Mouse (Mus musculus) large intestine, adult 2 months (tissue): Measurements from ENCODE around the gene Tedc1. TPM values are rescaled to one million over a fixed set of nuclear protein-coding genes. Genes with fewer than 3 reads are reported as not detected.

Experiments used
- DNase-seq: peaks from one replicate; pipeline ENCODE4 v3.0.0-alpha.2; 2012; ENCODE audit warnings: low read depth, low spot score
- WGBS: fragments of 180-500 bp; shearing (Covaris S2); methylation state at CpG from one replicate; pipeline ENCODE4 v1.1.7; 2018; 5-methylcytosine and 5-hydroxymethylcytosine counted together
- polyA plus RNA-seq: library from polyadenylated mRNA; depleted of rRNA; stranded (reverse); fragments of >200 nt; gene quantifications from 2 replicates; pipeline ENCODE4 v1.2.3, GENCODE M21; 2012

Tedc1 gene
- polyA plus RNA-seq, 1 experiment = 17.6 TPM

DNA sequence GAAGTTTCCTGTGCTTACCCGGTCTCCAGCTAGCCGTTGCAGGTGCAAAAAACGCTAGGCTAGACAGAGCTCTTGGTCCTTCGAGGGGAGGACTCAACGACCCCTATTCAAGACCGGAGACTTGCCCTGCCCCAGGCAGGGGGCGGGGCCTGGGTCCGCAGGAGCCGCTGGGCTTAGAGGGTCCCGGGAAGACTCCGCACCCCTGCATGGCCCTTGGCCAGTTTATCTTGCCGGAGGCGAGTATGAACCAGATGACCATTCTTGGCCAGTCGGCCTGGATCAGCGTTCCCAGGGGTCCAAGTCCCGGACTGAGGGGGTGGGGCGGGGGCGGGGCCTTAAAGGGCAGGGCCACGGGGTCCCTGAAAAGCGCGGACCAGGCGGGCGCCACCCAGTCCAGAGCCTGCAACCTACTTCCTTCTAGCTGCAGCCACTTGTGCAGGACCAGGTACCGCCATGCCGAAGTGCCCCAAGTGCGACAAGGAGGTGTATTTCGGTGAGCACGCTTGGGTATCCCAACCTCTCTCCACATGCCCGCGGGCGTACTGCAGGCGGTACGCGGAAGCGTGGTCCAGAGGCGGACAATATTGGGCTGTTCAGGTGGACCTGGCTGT is 4.5 kb upstream of the Tedc1 start:
- DNase-seq = no peak

DNA sequence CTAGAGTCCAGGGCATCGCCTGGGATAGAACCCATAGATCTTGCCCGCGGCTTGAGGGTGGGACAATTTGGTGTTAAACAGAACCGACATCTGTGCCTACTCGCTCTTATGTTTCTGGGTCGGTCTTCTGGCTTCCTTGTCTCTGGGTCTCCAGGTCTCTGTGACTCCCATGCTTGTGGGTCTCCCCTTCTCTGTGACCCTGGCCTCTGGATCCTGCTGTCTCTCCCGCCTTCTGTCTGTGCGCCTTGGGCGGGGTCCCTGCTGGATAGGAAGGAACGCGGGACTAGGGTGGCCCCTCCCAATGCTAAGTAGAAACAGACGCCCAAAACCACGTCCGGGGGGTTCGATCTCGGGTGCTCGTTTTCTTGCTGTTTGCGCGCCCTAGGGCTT is 4.0 kb upstream of the Tedc1 start:
- no peak for DNase-seq
- 6% methylated on average over 19 of the region's 19 CpGs for WGBS

More for the DNA sequence above, 4.5 kb upstream of the Tedc1 start:
- 0% methylated on average over 36 of the region's 36 CpGs for WGBS

DNA sequence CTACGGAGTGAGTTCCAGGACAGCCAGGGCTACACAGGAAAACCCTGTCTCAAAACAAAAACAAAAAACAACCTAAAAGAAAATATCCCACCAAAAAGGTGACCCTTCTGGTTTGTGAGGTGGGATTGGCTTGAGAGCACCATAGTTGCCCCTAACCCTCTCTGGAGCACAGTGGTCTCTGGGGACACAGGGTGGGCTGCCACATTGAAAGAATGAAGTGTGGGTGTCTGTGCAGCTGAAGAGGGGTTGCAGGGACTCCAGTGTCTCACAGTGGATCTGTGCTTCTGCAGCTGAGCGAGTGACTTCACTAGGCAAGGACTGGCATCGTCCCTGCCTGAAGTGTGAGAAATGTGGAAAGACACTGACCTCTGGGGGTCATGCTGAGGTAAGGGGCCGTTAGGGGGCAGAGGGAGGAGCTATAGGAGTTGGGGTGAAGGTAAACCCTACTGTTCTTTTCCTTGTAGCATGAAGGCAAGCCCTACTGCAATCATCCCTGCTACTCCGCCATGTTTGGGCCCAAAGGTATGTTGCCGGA is 3.2 kb upstream of the Tedc1 start:
- 64% methylated on average over 6 of the region's 6 CpGs for whole genome bisulfite sequencing
- no peak for DNase-seq

DNA sequence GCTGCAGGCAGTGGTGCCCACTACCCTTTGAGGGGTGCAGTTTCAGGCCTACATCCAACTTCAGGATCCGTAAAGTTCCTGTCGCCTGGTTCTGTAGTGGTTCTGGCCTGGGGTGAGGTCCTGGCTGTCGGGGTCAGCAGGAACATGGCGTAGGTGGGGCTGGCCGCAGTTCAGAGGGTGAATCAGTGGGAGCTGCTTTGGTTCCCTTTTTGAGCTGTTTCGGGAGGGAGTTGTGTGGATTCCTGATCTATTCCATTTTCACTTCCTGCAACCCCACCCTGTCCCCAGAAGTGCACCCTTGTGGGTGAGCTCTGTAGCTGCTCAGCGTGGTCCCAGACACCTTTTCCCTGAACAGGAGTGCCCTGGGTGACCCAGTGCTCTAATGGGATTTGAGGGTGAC is 2.2 kb upstream of the Tedc1 start:
- WGBS = 75% methylated on average over 7 of the region's 7 CpGs
- DNase-seq = no peak

DNA sequence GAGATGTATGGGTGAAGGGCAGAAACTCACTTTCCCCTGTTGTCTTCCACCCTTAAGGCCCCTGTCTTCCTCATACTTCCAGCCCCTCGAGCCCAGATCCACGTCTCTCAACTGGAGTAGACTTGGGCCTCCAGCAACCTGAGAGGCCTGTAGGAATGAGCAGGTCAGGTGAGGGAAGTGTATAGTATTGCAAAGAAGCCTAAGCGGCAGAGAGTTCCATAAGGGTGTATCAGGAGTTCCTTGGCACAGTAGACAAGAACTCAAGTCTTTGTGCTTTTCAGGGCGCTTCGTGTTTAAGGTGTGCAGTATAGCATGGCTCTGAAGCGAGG is 1.5 kb upstream of the Tedc1 start:
- DNase-seq = no peak
- WGBS = 33% methylated on average over 6 of the region's 6 CpGs

DNA sequence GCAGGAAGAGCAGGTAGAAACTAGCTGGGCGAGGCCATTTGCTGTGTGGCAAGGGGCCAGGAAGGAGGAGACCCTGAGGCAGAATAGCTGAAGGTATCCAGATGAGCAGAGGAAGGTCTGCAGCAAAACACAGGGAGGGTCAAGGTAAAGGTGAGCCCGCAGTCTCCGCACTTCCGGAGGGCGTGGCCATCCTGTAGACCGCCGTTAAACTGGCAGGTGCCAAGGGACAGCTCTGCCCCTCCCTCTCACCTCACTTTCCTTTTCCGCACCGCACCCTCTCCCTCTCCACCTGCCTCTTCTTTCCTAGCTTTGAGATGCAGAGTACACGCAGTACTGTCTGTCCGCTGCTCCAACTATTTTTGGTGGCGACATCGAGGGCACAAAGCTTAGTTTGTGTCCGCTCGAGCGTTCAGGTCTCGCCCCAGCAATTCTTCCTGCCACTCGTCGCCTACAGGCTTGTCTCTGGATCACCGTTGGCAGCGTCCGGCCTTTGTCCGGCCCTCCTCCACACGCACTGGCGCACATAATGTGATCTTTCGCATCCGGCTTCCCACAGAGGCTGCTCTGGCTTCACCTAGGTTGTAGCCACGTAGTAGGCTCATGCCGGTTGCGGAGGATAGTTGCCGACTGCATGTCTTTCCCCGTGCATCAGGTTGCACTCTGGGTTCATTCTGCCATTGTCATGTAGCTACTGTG is 997 bp upstream of the Tedc1 start:
- 1% methylated on average over 32 of the region's 32 CpGs for WGBS
- peak; percentile 75 for DNase-seq

DNA sequence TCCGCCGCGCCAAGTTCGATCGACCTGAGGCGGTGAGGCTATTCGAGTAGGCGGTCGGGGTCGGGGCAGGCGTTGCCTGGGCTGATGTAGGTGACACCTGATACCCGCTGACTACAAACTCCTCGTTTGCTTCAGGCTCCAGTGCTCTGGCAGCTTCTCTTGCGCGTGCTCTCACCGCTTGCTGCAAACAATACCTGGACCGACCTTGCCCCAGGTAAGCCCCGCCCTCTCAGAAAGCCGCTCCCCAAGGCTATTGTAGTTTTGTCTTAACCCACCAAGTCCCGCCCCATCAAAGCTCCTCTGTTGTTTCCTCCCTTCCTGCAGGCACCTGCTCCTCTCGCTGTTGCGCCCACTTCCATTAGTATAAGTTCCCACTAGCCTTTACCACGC is 314 bp downstream of the Tedc1 start:
- no peak for DNase-seq
- 1% methylated on average over 23 of the region's 23 CpGs for WGBS

DNA sequence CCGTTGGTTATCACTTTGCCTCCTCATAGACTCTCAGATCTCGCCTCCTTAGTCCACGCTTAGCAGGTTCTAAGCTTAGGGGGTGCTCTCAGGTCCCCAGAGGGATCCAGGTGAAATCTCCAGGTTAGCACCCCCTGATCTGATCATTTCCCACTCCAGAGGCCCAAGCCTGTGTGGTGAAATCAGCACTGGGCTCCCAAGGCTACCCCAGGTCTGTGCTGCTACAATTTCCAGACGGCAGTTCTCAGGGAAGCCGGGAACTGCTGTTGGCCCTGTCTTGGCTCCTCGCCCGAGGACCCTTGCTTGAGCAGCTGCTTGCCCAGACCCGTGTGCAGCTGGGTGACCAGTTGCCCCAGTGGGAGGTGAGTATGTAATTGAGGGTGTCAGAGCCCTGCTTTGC is 781 bp downstream of the Tedc1 start:
- no peak for DNase-seq
- 15% methylated on average over 8 of the region's 8 CpGs for WGBS

DNA sequence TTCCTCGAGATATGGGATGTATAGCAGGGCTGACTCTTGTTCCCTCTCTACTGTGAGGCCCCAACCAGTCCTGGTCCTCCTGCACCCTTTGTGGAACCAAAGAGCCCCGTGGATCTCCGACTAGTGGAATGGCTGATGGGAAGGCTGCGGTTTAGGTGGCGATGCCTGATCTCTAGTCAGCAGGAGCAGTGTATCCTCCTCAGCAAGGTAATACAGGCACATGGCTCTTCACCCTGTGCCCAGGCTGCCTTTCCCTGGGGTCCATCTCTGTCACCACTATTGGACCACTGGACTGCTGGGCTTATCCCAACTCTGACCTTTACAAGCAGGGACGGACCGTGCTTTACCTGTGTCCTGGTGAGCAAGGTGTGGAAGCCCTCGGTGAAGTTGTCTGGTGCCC is 1.3 kb downstream of the Tedc1 start:
- WGBS = 81% methylated on average over 8 of the region's 8 CpGs
- DNase-seq = no peak

DNA sequence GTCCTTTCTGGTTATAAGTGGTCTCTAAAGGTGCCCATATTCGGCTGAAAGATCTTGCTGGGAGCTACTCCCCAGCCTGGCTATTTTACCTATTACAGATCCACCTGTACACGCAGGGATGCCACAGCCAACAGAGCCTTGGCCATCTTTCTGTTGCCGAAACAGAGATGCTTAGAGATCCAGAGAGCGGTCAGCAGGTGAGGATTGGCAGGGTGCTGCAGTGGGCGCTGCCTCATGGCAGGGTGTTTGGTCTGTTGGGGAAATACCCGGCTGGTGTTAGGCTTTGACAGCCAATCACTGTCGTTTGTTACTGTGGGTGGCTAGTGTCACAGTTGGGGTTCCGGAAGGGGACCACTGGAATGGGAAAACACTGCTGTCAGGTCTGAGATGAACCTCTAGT is 1.8 kb downstream of the Tedc1 start:
- 90% methylated on average over 8 of the region's 8 CpGs for WGBS
- DNase-seq = no peak

DNA sequence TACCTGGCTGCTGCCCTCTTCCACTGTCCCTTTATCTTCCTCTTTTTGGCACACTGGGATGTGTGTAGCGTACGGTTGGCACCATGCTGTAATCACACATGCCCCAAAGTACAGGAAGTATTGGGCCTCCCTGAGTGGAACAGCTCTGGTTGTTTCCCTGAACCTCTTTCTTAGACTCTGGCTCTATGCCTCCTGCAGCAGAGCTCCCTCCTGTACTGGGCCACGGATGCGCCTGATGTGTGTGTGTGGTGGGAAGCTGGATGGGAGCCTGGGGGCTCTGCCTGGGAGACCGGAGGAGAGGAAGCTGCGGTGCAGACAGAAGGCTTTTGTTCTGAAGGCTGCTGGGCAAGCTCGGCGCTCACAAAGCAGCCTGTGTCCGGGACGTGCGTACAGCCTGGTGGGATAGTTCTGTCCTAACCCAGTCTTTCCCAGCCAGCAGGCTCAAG is 7.4 kb downstream of the Tedc1 start:
- no peak for DNase-seq
- WGBS = 90% methylated on average over 11 of the region's 11 CpGs

DNA sequence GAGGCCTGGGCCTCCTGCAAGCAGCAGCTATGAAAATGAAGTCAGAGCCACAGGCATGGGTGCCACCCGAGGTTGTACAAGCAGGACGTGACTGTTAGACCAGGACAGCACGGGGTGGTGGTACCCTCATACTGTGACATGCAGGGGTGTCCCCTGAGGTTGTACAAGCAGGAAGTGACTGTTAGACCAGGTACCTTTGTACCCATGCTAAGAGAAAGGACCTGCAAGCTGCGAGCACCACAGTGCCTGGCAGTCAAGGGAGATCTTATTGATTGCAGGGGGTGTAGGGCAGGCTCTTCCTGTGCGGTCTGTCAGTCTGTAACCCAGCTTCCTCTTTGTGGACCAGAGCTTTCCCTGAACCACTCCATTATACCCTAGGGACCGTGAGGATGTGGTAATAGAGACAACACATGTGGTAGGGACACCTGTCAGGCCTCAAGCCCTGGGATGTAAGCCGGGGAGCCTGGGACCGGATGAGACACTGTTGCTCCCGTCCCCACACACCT is 11.9 kb downstream of the Tedc1 start:
- WGBS = 64% methylated on average over 9 of the region's 9 CpGs
- DNase-seq = no peak

DNA sequence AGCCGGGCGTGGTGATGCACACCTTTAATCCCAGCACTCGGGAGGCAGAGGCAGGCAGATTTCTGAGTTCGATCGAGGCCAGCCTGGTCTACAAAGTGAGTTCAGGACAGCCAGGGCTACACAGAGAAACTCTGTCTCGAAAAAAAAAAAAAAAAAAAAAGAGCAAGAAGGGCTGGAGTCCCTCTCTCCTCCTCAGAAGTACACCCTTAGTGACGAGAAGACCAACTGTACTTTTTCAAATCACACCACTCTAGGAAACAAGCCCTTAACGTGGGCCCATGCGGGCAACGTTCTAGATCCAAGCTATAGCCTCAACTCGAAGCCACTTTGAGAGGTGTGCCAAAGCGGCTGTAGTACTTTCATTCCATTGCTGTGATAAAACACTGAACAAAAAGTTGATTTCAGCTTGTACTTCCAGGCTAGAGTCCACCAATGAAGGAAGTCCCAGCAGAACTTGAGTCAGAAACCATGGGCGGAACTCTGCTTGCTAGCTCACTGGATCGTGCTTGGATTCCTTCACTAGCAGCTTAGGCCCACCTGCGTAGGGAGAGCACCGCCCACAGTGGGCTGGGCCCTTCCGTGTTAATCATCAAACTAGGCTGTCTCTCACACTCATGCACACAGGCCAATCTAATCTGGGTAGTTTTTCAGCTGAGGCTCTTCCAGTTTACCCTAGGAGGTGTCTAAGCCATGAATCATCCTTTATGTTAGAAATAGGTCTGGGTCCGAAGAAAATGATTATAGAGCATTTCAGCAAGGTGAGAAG is 20.9 kb downstream of the Tedc1 start:
- DNase-seq = no peak
- WGBS = 78% methylated on average over 18 of the region's 18 CpGs

DNA sequence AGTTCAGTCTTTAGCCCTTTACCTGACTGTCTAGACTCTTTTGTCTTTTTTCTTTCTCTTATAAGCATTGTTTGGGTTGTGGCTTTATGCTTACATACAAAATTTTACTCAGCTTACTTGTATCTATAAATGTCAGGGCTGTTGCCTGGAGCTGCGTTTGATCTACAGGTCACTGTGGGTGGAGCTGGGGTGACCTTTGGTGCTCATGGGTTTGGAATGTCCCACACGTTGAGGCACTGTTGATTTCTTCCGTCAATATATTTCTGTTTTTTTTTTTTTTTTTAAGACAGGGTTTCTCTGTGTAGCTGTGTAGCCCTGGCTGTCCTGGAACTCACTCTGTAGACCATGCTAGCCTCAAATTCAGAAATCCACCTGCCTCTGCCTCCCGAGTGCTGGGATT is 24.8 kb downstream of the Tedc1 start:
- 35% methylated on average over 4 of the region's 4 CpGs for WGBS
- DNase-seq = no peak

DNA sequence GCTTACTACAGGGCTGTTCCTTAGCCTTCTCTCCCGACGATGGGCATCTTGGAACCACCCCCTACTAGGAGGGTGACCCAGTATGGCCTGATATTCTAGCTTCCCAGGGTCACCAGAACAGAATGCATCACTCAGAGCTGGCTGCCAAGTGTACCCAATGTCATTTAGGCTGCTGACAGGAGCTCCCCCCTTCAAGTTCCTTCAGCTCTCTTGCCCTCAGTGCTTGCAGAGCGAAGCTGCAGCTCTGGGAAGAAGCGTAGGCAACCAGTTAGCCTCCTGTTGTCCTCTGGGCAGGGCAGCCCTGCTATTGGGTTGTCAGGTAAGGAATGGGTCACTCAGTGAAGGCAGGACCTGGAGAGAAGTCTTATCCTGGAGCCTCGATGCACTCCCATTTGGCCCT is 28.7 kb downstream of the Tedc1 start:
- WGBS = 64% methylated on average over 5 of the region's 5 CpGs
- DNase-seq = no peak

DNA sequence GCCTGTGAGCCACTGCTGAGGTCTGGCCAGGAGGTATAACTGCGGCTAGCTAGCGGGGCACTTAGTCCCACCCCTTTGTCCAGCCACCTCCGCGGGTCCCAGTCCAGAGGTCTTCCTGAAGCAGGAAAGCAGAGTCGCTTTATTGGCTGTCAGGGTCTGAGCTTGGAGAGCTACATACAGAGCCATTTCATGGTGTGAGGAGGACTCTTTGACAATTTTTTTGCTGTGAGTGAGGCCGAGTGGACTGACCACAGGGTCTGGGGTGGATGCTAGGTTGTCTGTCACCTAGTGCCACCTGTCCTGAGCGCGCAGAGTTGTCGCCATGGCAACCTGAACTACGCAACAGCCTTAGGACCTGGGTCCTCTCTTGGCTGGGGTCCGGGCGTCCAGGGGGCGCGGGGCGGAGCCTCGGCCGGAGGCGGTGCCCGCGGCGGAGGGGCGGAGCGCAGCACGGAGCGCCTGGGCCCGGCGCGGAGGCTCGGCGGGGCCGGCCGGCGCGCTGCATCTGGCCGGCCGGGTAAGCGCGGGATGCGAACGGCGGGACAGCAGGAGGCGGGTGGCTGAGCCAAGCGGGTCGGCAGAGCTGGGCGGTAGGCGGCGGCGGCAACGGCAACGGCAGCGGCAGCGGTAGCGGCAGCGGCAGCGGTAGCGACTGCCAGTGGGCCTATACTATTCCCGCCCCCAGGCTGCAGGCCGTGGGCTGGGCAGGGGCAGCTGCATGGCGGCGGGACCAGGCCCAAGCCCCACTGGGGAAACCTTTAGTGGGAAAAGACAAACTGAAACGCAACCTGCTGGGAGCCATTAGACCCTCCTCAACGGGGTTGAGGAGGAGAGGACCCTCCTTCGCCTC is 29.4 kb downstream of the Tedc1 start, which contains the start of gene Tmem121:
Tmem121 (plus strand) TSS at position 489 of the 850 bp plus-strand sequence.
- WGBS = 5% methylated on average over 62 of the region's 63 CpGs
- DNase-seq = no peak

DNA sequence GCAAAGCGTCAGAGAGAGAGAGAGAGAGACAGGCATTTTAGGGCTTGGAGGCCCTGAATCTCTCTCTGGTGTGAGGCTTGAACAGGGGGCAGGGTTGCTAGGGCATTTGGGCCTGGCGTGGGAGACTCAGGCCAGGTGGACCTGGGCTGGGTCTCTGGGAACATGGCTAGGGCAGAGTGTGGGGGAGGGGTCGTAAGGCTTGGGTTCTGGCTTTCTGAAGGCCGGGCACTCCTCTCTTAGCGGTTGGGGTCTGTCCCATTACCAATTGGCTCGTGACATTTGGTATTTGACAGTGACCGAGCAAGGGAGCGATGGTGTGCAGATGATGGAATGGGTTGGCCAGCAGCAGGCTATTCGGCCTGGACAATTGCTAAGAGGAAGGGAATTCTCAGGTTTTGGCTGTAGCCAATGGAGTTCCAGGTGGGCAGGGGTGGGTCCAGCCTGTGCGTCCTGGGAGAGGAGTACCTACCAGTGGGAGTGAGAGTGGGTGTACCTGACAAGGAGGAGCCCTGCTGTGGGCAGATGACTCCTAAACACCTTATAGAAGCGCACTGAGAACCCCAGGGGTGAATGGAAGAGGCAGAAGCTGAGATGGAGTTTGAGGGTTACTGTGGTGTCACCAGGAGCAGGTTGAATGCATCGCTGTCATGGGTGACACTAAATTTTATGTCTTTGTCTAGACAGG is 30.2 kb downstream of the Tedc1 start:
- DNase-seq = no peak
- WGBS = 54% methylated on average over 12 of the region's 12 CpGs

DNA sequence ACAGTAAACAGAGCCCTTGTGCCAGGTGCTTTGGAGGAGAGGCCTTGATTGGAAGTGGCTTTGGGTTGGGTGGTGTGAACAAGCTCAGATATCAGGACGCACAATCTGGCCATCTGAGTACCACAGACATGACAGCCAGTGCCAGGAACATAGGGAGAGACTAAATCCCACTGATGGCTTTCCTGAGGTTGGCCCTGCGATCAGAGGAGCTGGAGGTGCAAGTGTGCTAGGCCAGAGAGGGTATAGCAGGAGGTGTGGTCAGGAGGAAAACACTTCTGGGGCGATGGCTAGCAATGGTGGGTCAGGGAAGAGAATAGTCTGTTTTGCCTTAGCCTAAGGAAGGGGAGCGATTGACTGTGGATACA is 30.8 kb downstream of the Tedc1 start:
- 48% methylated on average over 4 of the region's 4 CpGs for WGBS
- no peak for DNase-seq

DNA sequence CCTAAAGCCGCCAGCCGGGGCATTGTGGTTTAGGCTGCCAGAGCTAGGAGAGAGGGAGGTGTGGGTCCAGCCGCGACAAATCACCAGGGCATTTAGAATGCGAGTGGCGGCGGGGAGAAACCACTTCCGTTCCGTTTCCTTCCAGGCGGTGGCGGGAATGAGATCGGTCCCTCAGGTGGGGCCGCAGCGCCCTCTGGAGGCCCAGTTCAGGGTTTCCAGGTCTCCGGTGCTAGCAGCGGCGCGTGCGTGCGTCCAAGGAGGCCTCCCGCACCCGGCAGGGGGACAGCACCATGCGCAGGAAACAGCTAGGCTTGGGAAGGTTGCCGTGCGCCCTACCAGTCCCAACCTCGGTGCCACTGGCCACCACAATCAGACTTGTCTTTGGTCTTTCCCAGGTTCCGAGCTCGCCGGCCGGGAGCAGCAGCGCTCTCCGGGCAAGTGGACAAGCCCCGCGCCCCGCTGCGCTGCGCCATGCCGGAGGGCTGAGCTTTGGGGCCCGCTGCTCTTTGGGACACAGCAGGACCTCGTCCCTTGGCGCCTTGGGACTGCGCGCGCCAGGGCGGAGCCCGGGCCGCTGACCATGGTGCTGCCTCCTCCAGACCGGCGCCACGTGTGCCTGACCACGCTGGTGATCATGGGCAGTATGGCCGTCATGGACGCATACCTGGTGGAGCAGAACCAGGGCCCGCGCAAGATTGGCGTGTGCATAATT is 31.5 kb downstream of the Tedc1 start:
- WGBS = 11% methylated on average over 56 of the region's 56 CpGs
- DNase-seq = peak; percentile 10
